Mouse (Mus musculus): ENCODE measurements around the gene Nceh1.

Gene Nceh1

GRCm38 (mm10) chr3:27322591-27322990 is 139.8 kb downstream of the Nceh1 start:
- no peak for DNase-seq (ENCODE audit: low read depth, low spot score)

- DNase-seq (ENCODE audit: low read depth, low spot score), result no peak
These were observed 140.8 kb downstream of the Nceh1 start for GRCm38 (mm10) chr3:27323551-27323950.

GRCm38 (mm10) chr3:27326633-27327191 is 143.9 kb downstream of the Nceh1 start:
- no peak for DNase-seq (ENCODE audit: low read depth, low spot score)

GRCm38 (mm10) chr3:27330706-27331105 is 147.9 kb downstream of the Nceh1 start:
- no peak for DNase-seq (ENCODE audit: low read depth, low spot score)
